Mouse (Mus musculus): ENCODE results near the gene B430218F22Rik. TPM values are rescaled to one million over a fixed set of nuclear protein-coding genes. Genes with fewer than 3 reads are reported as not detected.

The B430218F22Rik gene
- polyA plus RNA-seq, 1 experiment: 0.35 TPM

DNA sequence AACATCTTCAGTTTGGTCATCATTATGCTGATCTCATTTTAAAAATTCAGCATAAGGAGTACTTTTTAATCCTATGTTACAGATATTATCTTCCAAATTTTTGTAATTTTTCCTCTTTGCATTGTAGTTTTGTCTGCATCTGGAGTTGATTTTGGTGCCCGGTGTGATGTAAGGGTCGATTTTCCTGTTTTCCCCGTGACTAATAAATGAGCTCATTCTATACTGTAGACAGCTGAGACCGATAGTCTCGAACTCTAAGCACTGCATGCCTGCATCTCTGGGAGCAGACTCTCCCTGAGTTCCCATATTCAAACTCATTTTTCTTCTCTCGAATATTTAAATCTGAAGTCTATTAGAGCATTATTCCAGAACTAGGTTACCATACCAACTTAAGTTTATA, 13.9 kb downstream of the B430218F22Rik start:
- Histone ChIP-seq H3K27me3 (replicated peaks) (no peaks in the 10 kb centered on the region), H3K9me3 (no peaks in the 10 kb centered on the region), H3K4me1 (no peaks in the 10 kb centered on the region), H3K36me3 (replicated peaks; ENCODE audit: low read length) (no peaks in the 10 kb centered on the region), H3K4me3 (replicated peaks) (no peak overlapping the region)
- TF ChIP-seq GATA1 (IDR thresholded peaks at IDR 0.05; ENCODE audit: borderline replicate concordance, low read length) (no peak), FLI1 (IDR thresholded peaks at IDR 0.05; ENCODE audit: low read length) (no peak)

DNA sequence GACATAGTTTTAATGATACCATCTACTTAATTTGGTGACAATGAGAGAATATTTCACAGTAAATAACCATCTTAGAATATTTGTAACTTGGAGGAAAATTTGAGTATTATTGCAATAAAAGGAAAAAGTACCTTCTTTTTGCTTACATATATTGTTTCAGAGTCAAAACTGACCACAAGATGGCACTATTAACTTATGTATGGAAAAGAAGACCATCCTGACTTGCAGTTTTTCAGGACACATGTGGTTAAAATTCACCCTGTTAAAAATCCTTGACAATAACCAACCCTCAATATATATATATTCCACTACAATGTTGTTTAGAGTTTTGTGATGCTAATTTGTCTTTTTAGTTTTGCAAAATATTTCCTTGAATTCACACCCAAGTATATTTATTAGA, 17.1 kb downstream of the B430218F22Rik start:
- TF ChIP-seq GATA1 (IDR thresholded peaks at IDR 0.05; ENCODE audit: borderline replicate concordance, low read length) (no peak), FLI1 (IDR thresholded peaks at IDR 0.05; ENCODE audit: low read length) (no peak)
- Histone ChIP-seq H3K4me3 (replicated peaks) (no peak overlapping the region), H3K4me1 (no peaks in the 10 kb centered on the region), H3K27me3 (replicated peaks) (no peaks in the 10 kb centered on the region), H3K36me3 (replicated peaks; ENCODE audit: low read length) (no peaks in the 10 kb centered on the region), H3K9me3 (no peaks in the 10 kb centered on the region)

- no peak overlapping the region for H3K4me3 ChIP-seq (replicated peaks)
- TF ChIP-seq FLI1 (IDR thresholded peaks at IDR 0.05; ENCODE audit: low read length) (no peak), GATA1 (IDR thresholded peaks at IDR 0.05; ENCODE audit: borderline replicate concordance, low read length) (no peak)
- H3K36me3 ChIP-seq (replicated peaks; ENCODE audit: low read length): no peaks in the 10 kb centered on the region
- H3K27me3 ChIP-seq (replicated peaks): no peaks in the 10 kb centered on the region
- H3K4me1 ChIP-seq: no peaks in the 10 kb centered on the region
- no peaks in the 10 kb centered on the region for H3K9me3 ChIP-seq
Measured at GRCm38 (mm10) chr13:118411297-118411992, 25.0 kb downstream of the B430218F22Rik start.

DNA sequence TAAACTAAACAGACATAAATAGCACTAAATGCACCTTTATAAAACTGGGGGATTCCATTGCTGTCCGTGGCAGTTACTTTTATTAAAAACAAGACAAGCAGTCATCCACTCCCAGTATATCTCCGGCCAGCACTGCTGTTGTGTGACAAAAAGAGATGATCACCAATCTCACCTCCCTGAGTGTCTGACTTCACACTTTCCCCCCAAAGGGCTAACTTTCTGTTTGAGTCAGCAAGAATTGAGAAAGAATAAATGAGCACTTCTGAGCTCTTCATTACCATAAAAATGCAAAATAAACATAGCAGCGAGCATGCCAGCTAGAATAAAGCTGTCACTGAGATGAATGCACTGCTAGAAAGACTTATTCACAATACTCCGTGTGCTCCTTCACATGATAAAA, 31.7 kb downstream of the B430218F22Rik start:
- Histone ChIP-seq H3K27me3 (replicated peaks) (no peaks in the 10 kb centered on the region), H3K4me1 (peaks cover 4% of the 10 kb centered on the region; the same call in 1 of the 2 replicates)
- no peak for TF ChIP-seq FLI1 (IDR thresholded peaks at IDR 0.05; ENCODE audit: low read length)
- TF ChIP-seq GATA1 (IDR thresholded peaks at IDR 0.05; ENCODE audit: borderline replicate concordance, low read length): no peak

GRCm38 (mm10) chr13:118420408-118420807, 34.0 kb downstream of the B430218F22Rik start:
- Histone ChIP-seq H3K36me3 (replicated peaks; ENCODE audit: low read length) (no peaks in the 10 kb centered on the region), H3K27me3 (replicated peaks) (no peaks in the 10 kb centered on the region), H3K9me3 (no peaks in the 10 kb centered on the region), H3K4me3 (replicated peaks) (no peak overlapping the region), H3K4me1 (peaks cover 4% of the 10 kb centered on the region; the same call in 1 of the 2 replicates)
- no peak for TF ChIP-seq FLI1 (IDR thresholded peaks at IDR 0.05; ENCODE audit: low read length)
- no peak for TF ChIP-seq GATA1 (IDR thresholded peaks at IDR 0.05; ENCODE audit: borderline replicate concordance, low read length)

More for the DNA sequence above, 31.7 kb downstream of the B430218F22Rik start:
- no peak overlapping the region for H3K4me3 ChIP-seq (replicated peaks)
- H3K9me3 ChIP-seq: no peaks in the 10 kb centered on the region
- no peaks in the 10 kb centered on the region for H3K36me3 ChIP-seq (replicated peaks; ENCODE audit: low read length)

GRCm38 (mm10) chr13:118420847-118421246, 34.4 kb downstream of the B430218F22Rik start:
- no peaks in the 10 kb centered on the region for H3K9me3 ChIP-seq
- TF ChIP-seq FLI1 (IDR thresholded peaks at IDR 0.05; ENCODE audit: low read length) (no peak), GATA1 (IDR thresholded peaks at IDR 0.05; ENCODE audit: borderline replicate concordance, low read length) (no peak)
- H3K4me3 ChIP-seq (replicated peaks): peak overlapping the region; percentile 11
- no peaks in the 10 kb centered on the region for H3K36me3 ChIP-seq (replicated peaks; ENCODE audit: low read length)
- H3K4me1 ChIP-seq: peaks cover 4% of the 10 kb centered on the region; the same call in 1 of the 2 replicates
- no peaks in the 10 kb centered on the region for H3K27me3 ChIP-seq (replicated peaks)

Other genes starting within 250 kb of the B430218F22Rik start
- gene Mrps30, start 622 bp downstream of the B430218F22Rik start, polyA plus RNA-seq (2012; ENCODE audit: insufficient read depth, low replicate concordance): 7.4 and 9.9 TPM in 2 replicates